Mouse (Mus musculus) cerebellum, postnatal 4 days (tissue): ENCODE measurements around the gene Gm11037.

ENCODE experiments used
- DNase-seq, 2 experiments: peaks; one replicate each; pipeline ENCODE4 v3.0.0; 2022; ENCODE audit warnings: low spot score in 2 of 2, mixed read lengths in 1 of 2

Gene Gm11037

GRCm38 (mm10) chr2:131128636-131129157 lies 4.6 kb upstream of the Gm11037 start:
- no peak for DNase-seq

GRCm38 (mm10) chr2:131129836-131130235 lies 3.5 kb upstream of the Gm11037 start:
- DNase-seq: no peak

GRCm38 (mm10) chr2:131130849-131131248 lies 2.4 kb upstream of the Gm11037 start:
- DNase-seq: no peak

GRCm38 (mm10) chr2:131132111-131132888 lies 997 bp upstream of the Gm11037 start:
- DNase-seq: no peak

- DNase-seq: no peak
Measured at GRCm38 (mm10) chr2:131134381-131134780, 1.1 kb downstream of the Gm11037 start.

- DNase-seq: no peak
Measured at GRCm38 (mm10) chr2:131134826-131135400, 1.6 kb downstream of the Gm11037 start.

- DNase-seq: no peak
Measured at GRCm38 (mm10) chr2:131135521-131136139, 2.3 kb downstream of the Gm11037 start.

- no peak for DNase-seq
Measured at GRCm38 (mm10) chr2:131138296-131138695, 5.0 kb downstream of the Gm11037 start.

GRCm38 (mm10) chr2:131138760-131139159 lies 5.5 kb downstream of the Gm11037 start:
- DNase-seq: no peak

- no peak for DNase-seq
Measured at GRCm38 (mm10) chr2:131139287-131139686, 6.0 kb downstream of the Gm11037 start.

GRCm38 (mm10) chr2:131139886-131140532 lies 6.7 kb downstream of the Gm11037 start:
- DNase-seq: no peak

- DNase-seq: no peak
Measured at GRCm38 (mm10) chr2:131140533-131140905, 7.2 kb downstream of the Gm11037 start.

GRCm38 (mm10) chr2:131141336-131141986 lies 8.2 kb downstream of the Gm11037 start:
- DNase-seq: no peak

GRCm38 (mm10) chr2:131142592-131142991 lies 9.3 kb downstream of the Gm11037 start:
- DNase-seq: peak in 1 of 2 experiments; percentile 62

GRCm38 (mm10) chr2:131143007-131143780 lies 9.9 kb downstream of the Gm11037 start:
- no peak for DNase-seq

- no peak for DNase-seq
Measured at GRCm38 (mm10) chr2:131145121-131145520, 11.8 kb downstream of the Gm11037 start.

- no peak for DNase-seq
Measured at GRCm38 (mm10) chr2:131145536-131145935, 12.2 kb downstream of the Gm11037 start.

GRCm38 (mm10) chr2:131146193-131147042 lies 13.1 kb downstream of the Gm11037 start:
- no peak for DNase-seq

- DNase-seq: no peak
Measured at GRCm38 (mm10) chr2:131147043-131147365, 13.7 kb downstream of the Gm11037 start.
